Mouse (Mus musculus) heart, postnatal 0 days (tissue): ENCODE data around the gene Fan1.

ENCODE experiments used
- CTCF ChIP-seq: IDR thresholded peaks from 2 replicates; pipeline ENCODE4 v1.5.1; 2016; ENCODE audit warnings: antibody characterized with exemption, control low read depth, low read depth
- EP300 ChIP-seq: IDR thresholded peaks from 2 replicates; pipeline ENCODE4 v1.6.1; 2016; ENCODE audit warnings: antibody characterized with exemption, low read depth

- TF ChIP-seq EP300 (no peak), CTCF (no peak)
These were observed 46.4 kb downstream of the Fan1 start for GRCm38 (mm10) chr7:64327486-64327885.
